Mouse (Mus musculus) bone marrow macrophage, adult 2 months (primary cell): ENCODE measurements around the gene Nrxn2.

Experiments used
- CTCF ChIP-seq: IDR thresholded peaks from 2 replicates; pipeline ENCODE4 v1.5.1; 2012; ENCODE audit warnings: low read depth, mild to moderate bottlenecking, low read length, moderate library complexity
- POLR2A ChIP-seq: IDR thresholded peaks from 2 replicates; pipeline ENCODE4 v1.6.1; 2012; ENCODE audit warnings: mild to moderate bottlenecking, low read depth, low read length, borderline replicate concordance

DNA sequence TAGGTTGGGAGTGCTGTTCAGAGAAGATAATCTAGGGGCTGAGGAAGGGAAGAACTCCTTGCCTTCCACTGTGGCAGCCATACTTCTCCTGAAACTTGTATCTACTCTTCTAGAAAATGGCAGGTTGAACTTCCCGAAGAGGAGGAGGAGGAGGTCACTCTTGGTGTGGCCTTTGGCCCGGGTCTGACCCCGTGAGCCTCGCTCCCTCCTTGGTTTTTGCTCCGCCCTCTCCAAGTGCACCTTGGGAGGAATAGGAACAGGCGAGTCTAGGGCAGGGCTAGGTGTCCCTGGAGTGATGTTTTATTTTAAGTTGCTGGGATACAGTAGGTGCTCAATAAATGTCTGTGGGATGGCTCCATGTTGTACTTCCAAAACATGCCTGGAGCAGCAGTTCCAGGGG is 96.4 kb downstream of the Nrxn2 start:
- TF ChIP-seq CTCF (no peak), POLR2A (no peak)
